Mouse (Mus musculus) lung, postnatal 14 days (tissue): ENCODE data around the gene Ggct.

Experiments
- DNase-seq: peaks from one replicate; pipeline ENCODE4 v3.0.0; 2021

Ggct gene

GRCm38 (mm10) chr6:54946241-54946953 is 46.4 kb downstream of the Ggct start:
- DNase-seq: no peak

- no peak for DNase-seq
Measured at GRCm38 (mm10) chr6:54944551-54944950, 48.2 kb downstream of the Ggct start.

- DNase-seq: no peak
Measured at GRCm38 (mm10) chr6:54943753-54944152, 49.0 kb downstream of the Ggct start.

- DNase-seq: no peak
Measured at GRCm38 (mm10) chr6:54943292-54943691, 49.5 kb downstream of the Ggct start.

GRCm38 (mm10) chr6:54941149-54941548 is 51.6 kb downstream of the Ggct start:
- DNase-seq: no peak

GRCm38 (mm10) chr6:54940126-54940525 is 52.6 kb downstream of the Ggct start:
- DNase-seq: peak; percentile 39

- peak; percentile 63 for DNase-seq
Measured at GRCm38 (mm10) chr6:54939631-54940030, 53.1 kb downstream of the Ggct start.

- no peak for DNase-seq
Measured at GRCm38 (mm10) chr6:54936496-54936895, 56.3 kb downstream of the Ggct start.

- no peak for DNase-seq
Measured at GRCm38 (mm10) chr6:54934930-54935329, 57.8 kb downstream of the Ggct start.

- DNase-seq: no peak
Measured at GRCm38 (mm10) chr6:54934313-54934712, 58.4 kb downstream of the Ggct start.

- DNase-seq: peak; percentile 42
Measured at GRCm38 (mm10) chr6:54933866-54934265, 58.9 kb downstream of the Ggct start.

GRCm38 (mm10) chr6:54933216-54933615 is 59.5 kb downstream of the Ggct start:
- DNase-seq: no peak
